Mouse (Mus musculus): ENCODE results near the gene Gm17490.

DNA sequence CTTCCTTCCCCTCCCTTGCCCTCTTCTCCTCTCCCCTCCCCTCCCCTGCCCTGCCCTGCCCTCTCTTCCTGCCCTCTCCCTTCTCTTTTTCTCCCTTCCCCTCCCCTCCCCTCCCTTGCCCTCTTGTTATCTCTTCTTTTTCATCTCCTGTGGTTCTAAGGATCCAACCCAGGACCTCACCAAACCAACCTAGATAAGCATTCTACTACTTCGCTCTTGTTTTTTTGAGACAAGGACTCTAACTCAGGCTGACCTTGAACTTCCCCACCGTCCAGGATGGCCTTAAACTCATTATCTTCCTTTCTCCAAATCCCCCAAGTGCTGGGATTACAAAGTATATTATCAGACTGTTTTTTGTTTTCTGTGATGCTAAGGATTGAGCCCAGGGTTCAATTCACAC is 26.7 kb upstream of the Gm17490 start:
- TF ChIP-seq USF1 (IDR thresholded peaks at IDR 0.05; ENCODE audit: low read depth): no peak
- TF ChIP-seq MYOD1 (IDR thresholded peaks at IDR 0.05; ENCODE audit: control insufficient read depth, insufficient read length, low read depth): no peak
- TF ChIP-seq CTCF (IDR thresholded peaks at IDR 0.05; ENCODE audit: control insufficient read depth, insufficient read depth, insufficient read length): no peak
- TF ChIP-seq FOSL1 (IDR thresholded peaks at IDR 0.05; ENCODE audit: insufficient read depth, low read length, poor library complexity, severe bottlenecking): no peak
- TF ChIP-seq MAX (IDR thresholded peaks at IDR 0.05): no peak
- TF ChIP-seq MYOG (IDR thresholded peaks at IDR 0.05; ENCODE audit: control insufficient read depth, extremely low read depth, insufficient read length): no peak
- TF ChIP-seq CEBPB (IDR thresholded peaks at IDR 0.05; ENCODE audit: low read depth): no peak
